8 mouse cellular contexts compared by ENCODE assay signal in the genomic region with DNA sequence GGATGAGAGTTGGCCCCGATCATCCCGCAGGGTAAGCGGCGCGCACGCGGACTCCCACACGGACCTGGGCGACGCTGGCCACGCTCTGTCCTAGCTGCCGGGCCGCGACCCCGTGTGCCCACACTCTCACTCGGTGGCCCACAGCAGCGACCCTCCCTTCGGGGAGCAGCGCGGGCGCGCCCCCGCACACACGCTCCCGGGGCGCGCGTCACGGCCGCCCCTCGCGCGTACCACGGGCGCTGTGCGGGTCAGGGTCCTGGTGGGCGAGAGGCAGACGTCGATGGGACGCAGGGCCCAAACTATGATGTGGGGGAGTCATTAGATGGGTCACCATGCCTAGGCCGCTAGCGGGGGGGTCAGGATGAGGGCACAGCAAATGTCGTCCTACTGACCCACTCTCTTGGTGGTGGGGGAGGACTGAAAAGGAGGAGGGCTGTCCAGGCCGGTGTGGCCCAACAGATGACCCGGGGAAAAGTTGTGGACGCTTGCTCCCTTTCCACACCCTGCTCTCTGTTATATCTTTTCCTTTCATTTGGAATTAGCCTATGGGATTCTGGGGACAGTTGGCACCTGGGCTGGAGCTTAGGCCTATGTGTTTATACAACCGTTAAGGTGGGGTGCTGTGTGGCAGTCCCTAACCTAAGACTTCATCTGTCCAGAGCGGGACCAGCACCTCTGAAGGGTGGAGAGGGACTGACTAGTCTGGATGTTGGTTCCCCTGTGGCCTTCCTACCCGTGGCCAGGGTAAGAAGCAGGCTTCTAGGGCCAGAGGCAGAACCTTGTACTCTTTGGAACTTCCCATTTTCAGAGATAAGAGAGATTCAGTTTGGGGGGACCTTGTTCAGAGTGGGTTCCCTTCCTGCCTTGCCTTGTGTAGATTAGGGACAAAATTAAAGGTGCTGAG. TPM values are rescaled to one million over a fixed set of nuclear protein-coding genes. Genes with fewer than 3 reads are reported as not detected.
DNase-seq lines count a peak whose midpoint lies in the region; ATAC-seq and TF ChIP-seq lines count a peak whose summit lies in the region.

No protein-coding gene starts in this region.

- no peaks in the 10 kb centered on the region for H3K27me3 ChIP-seq in C2C12 (ENCODE audit: control insufficient read depth, insufficient read depth, insufficient read length)
- H3K27me3 ChIP-seq in liver, postnatal 0 days (ENCODE audit: insufficient read depth, low read length), result no peaks in the 10 kb centered on the region
- no peaks in the 10 kb centered on the region for H3K27me3 ChIP-seq in stomach, embryonic 15.5 days (replicated peaks)

- H3K4me1 ChIP-seq in liver, postnatal 0 days (ENCODE audit: insufficient read depth), result peaks cover 58% of the 10 kb centered on the region
- peaks cover 41% of the 10 kb centered on the region for H3K4me1 ChIP-seq in stomach, embryonic 15.5 days

- ATAC-seq in hematopoietic stem cell, adult 5-6 weeks (replicated peaks in 1 of 2; ENCODE audit: insufficient read depth in 1 of 2, low FRiP score in 2 of 2, low TSS enrichment in 1 of 2, low read depth in 1 of 2, poor library complexity in 2 of 2, severe bottlenecking in 2 of 2), result peak; percentile 34 to 55; a peak in 3 of 4 replicates
- peak; percentile 33 for ATAC-seq in liver, postnatal 0 days
- peak; percentile 9 for ATAC-seq in stomach, embryonic 15.5 days (ENCODE audit: insufficient read depth, low FRiP score, low read depth)

- H3K9ac ChIP-seq in liver, postnatal 0 days (replicated peaks), result peak overlapping the region; percentile 96
- peak overlapping the region; percentile 72 for H3K9ac ChIP-seq in stomach, embryonic 15.5 days

- peak overlapping the region; percentile 99 for H3ac ChIP-seq in C2C12 (ENCODE audit: control insufficient read depth, insufficient read length, low read depth)

- H3K4me3 ChIP-seq in C2C12 (ENCODE audit: insufficient read depth, poor library complexity, severe bottlenecking), result peak overlapping the region; percentile 84
- H3K4me3 ChIP-seq in liver, postnatal 0 days (ENCODE audit: low read depth, low read length), result peak overlapping the region; percentile 94
- H3K4me3 ChIP-seq in stomach, embryonic 15.5 days (replicated peaks), result peak overlapping the region; percentile 76

- no peak for TF ChIP-seq EP300 in liver, postnatal 0 days (IDR thresholded peaks at IDR 0.05; ENCODE audit: low read depth)

- peaks cover 61% of the 10 kb centered on the region for H3K79me2 ChIP-seq in C2C12 (ENCODE audit: control insufficient read depth, insufficient read depth)

- TF ChIP-seq CTCF in C2C12 (IDR thresholded peaks at IDR 0.05; ENCODE audit: control insufficient read depth, insufficient read depth, insufficient read length), result peak; percentile 11
- no peak for TF ChIP-seq CTCF in liver, postnatal 0 days (IDR thresholded peaks at IDR 0.05; ENCODE audit: low read depth)

- peak overlapping the region; percentile 80 for H3K27ac ChIP-seq in liver, postnatal 0 days (ENCODE audit: low read depth)
- H3K27ac ChIP-seq in stomach, embryonic 15.5 days, result peak overlapping the region; percentile 59

- peak; percentile 36 for DNase-seq in gastrocnemius, adult 18-20 months (ENCODE audit: low spot score)
- DNase-seq in gastrocnemius, postnatal 10 days, result no peak
- DNase-seq in cerebellum, postnatal 25 days, result peak; percentile 63 to 71
- DNase-seq in liver, postnatal 0 days, result no peak
- no peak for DNase-seq in urinary bladder, postnatal 25 days (ENCODE audit: low spot score)

- 1% methylated on average over 22 of the region's 49 CpGs for WGBS in liver, postnatal 0 days (ENCODE audit: insufficient replicate concordance)
- 2% methylated on average over 47 of the region's 49 CpGs for WGBS in stomach, embryonic 15.5 days

- H3K4me2 ChIP-seq in liver, postnatal 0 days (ENCODE audit: low read depth, low read length), result peak overlapping the region; percentile 99
- H3K4me2 ChIP-seq in stomach, embryonic 15.5 days, result peak overlapping the region; percentile 97

- H3K79me3 ChIP-seq in C2C12 (ENCODE audit: low read depth), result peaks cover 53% of the 10 kb centered on the region

- peaks cover 15% of the 10 kb centered on the region for H3K36me3 ChIP-seq in C2C12 (ENCODE audit: control insufficient read depth, insufficient read depth)
- H3K36me3 ChIP-seq in liver, postnatal 0 days (replicated peaks; ENCODE audit: insufficient read depth, low read length), result no peaks in the 10 kb centered on the region
- H3K36me3 ChIP-seq in stomach, embryonic 15.5 days, result no peaks in the 10 kb centered on the region

- no peaks in the 10 kb centered on the region for H3K9me3 ChIP-seq in liver, postnatal 0 days (ENCODE audit: low read length)
- H3K9me3 ChIP-seq in stomach, embryonic 15.5 days, result no peaks in the 10 kb centered on the region

TF ChIP-seq in C2C12, 6 proteins besides CTCF, POLR2A, EP300 and RAD21:
- TF ChIP-seq MAX (IDR thresholded peaks at IDR 0.05), result no peak
- no peak for TF ChIP-seq FOSL1 (IDR thresholded peaks at IDR 0.05; ENCODE audit: insufficient read depth, low read length, poor library complexity, severe bottlenecking)
- TF ChIP-seq CEBPB (IDR thresholded peaks at IDR 0.05; ENCODE audit: low read depth), result no peak

RNA-seq across cellular contexts. Expression of gene Gramd4, which starts 1.7 kb away (rescaled TPM):
- total RNA-seq in gastrocnemius, adult 18-20 months (2021), result 10 to 100 TPM in 1 of 2 experiments, 1 to 10 TPM in 1; 7.6 to 12.1 TPM
- total RNA-seq in gastrocnemius, postnatal 10 days (2021), result 10 to 100 TPM; 11.4 to 11.5 TPM
- polyA plus RNA-seq in C2C12 (2012; fragmentation: generic; extraction: Trizol), result 36.2 TPM
- total RNA-seq in hematopoietic stem cell, adult 5-6 weeks (2017), result 37.6 and 66.4 TPM in 2 replicates
- 3.2 and 3.7 TPM in 2 replicates for polyA plus RNA-seq in liver, postnatal 0 days (2015; fragmentation: Nextera tagmentation; extraction: Ambion mirVana)
- polyA plus RNA-seq in stomach, embryonic 15.5 days (2015; fragmentation: Nextera tagmentation; extraction: Ambion mirVana), result 13.8 and 15.2 TPM in 2 replicates

RNA-seq across cellular contexts. Expression of gene Celsr1, which starts 25.6 kb away (rescaled TPM):
- total RNA-seq in gastrocnemius, adult 18-20 months (2021), result under 1 TPM; 0.24 to 0.32 TPM
- total RNA-seq in gastrocnemius, postnatal 10 days (2021), result under 1 TPM; 0.73 to 0.88 TPM
- polyA plus RNA-seq in C2C12 (2012; fragmentation: generic; extraction: Trizol), result 0.16 TPM
- 3.0 and 7.9 TPM in 2 replicates for total RNA-seq in hematopoietic stem cell, adult 5-6 weeks (2017)
- 0.09 and 0.11 TPM in 2 replicates for polyA plus RNA-seq in liver, postnatal 0 days (2015; fragmentation: Nextera tagmentation; extraction: Ambion mirVana)
- 3.1 and 3.2 TPM in 2 replicates for polyA plus RNA-seq in stomach, embryonic 15.5 days (2015; fragmentation: Nextera tagmentation; extraction: Ambion mirVana)

Comparison
In these comparisons a context has a peak if more than half of its experiments do, and no peak if none do; other contexts are left out.
1. DNase-seq: peak in gastrocnemius, adult 18-20 months (single experiment) and cerebellum, postnatal 25 days (2 of 2); none in gastrocnemius, postnatal 10 days (single experiment), liver, postnatal 0 days (single experiment) and urinary bladder, postnatal 25 days (single experiment).
2. Peak in every context shown above with its lines, with median percentiles within 50 percentile points of each other: H3K4me3 ChIP-seq and ATAC-seq.